Mouse (Mus musculus) heart, postnatal 0 days (tissue): ENCODE data around the gene Phf19. TPM values are rescaled to one million over a fixed set of nuclear protein-coding genes. Genes with fewer than 3 reads are reported as not detected.

ENCODE experiments used
- ATAC-seq: fragments of 200-750 bp; cut with Nextera tagmentation; 2 replicates; pipeline ENCODE4 v1.8.0; 2017; ENCODE audit warnings: low read depth, moderate number of reproducible peaks, moderate library complexity; ENCODE audit not compliant: insufficient read depth
- DNase-seq: peaks from one replicate; pipeline ENCODE4 v3.0.0-alpha.2; 2016; ENCODE audit warnings: low spot score
- H3K27ac ChIP-seq: fragments of 300-500 bp; sonication (generic); 2 replicates; pipeline ENCODE4 v1.5.1; 2014; ENCODE audit warnings: low read depth, mild to moderate bottlenecking
- H3K27me3 ChIP-seq: fragments of 300-500 bp; sonication (generic); 2 replicates; pipeline ENCODE4 v1.6.1; 2014; ENCODE audit warnings: low read length, mixed read lengths; ENCODE audit not compliant: control insufficient read depth, insufficient read depth
- H3K36me3 ChIP-seq: fragments of 300-500 bp; sonication (generic); replicated peaks from 2 replicates; pipeline ENCODE4 v1.6.1; 2014; ENCODE audit warnings: low read length, mixed read lengths; ENCODE audit not compliant: control insufficient read depth, insufficient read depth
- H3K4me1 ChIP-seq: fragments of 300-500 bp; sonication (generic); 2 replicates; pipeline ENCODE4 v1.6.1; 2014; ENCODE audit warnings: antibody characterized with exemption; ENCODE audit not compliant: control insufficient read depth, insufficient read depth
- H3K4me2 ChIP-seq: fragments of 300-500 bp; sonication (generic); 2 replicates; pipeline ENCODE4 v1.6.1; 2014; ENCODE audit warnings: low read depth, mild to moderate bottlenecking, low read length, moderate library complexity
- H3K4me3 ChIP-seq: fragments of 300-500 bp; sonication (generic); 2 replicates; pipeline ENCODE4 v1.5.1; 2014; ENCODE audit warnings: low read depth, low read length
- H3K9ac ChIP-seq: fragments of 300-500 bp; sonication (generic); replicated peaks from 2 replicates; pipeline ENCODE4 v1.6.1; 2014; ENCODE audit warnings: low read depth, low read length, mixed read lengths
- H3K9me3 ChIP-seq: fragments of 300-500 bp; sonication (generic); replicated peaks from 2 replicates; pipeline ENCODE4 v1.6.1; 2016; ENCODE audit warnings: low read length; ENCODE audit not compliant: control insufficient read depth
- CTCF ChIP-seq: IDR thresholded peaks from 2 replicates; pipeline ENCODE4 v1.5.1; 2016; ENCODE audit warnings: antibody characterized with exemption, control low read depth, low read depth
- EP300 ChIP-seq: IDR thresholded peaks from 2 replicates; pipeline ENCODE4 v1.6.1; 2016; ENCODE audit warnings: antibody characterized with exemption, low read depth
- WGBS: fragments of 180-500 bp; shearing (Covaris S2); extraction: QIAGEN DNeasy Blood & Tissue Kit; methylation state at CpG from one replicate; pipeline ENCODE4 v1.1.7; 2014; 5-methylcytosine and 5-hydroxymethylcytosine counted together
- polyA plus RNA-seq: library from polyadenylated mRNA; unstranded; fragments of >200 nt; fragmentation: Nextera tagmentation; extraction: Ambion mirVana; gene quantifications from 2 replicates; pipeline ENCODE4 v1.2.1, GENCODE M21; 2015
- total RNA-seq: library from RNA; depleted of rRNA; stranded (reverse); fragments of >200 nt; gene quantifications from 2 replicates; pipeline ENCODE4 v1.2.3, GENCODE M21; 2014; ENCODE audit warnings: low replicate concordance

Phf19 gene
- total and polyA plus RNA-seq, 2 experiments from 2014 or later: 1.0 to 2.4 TPM

DNA sequence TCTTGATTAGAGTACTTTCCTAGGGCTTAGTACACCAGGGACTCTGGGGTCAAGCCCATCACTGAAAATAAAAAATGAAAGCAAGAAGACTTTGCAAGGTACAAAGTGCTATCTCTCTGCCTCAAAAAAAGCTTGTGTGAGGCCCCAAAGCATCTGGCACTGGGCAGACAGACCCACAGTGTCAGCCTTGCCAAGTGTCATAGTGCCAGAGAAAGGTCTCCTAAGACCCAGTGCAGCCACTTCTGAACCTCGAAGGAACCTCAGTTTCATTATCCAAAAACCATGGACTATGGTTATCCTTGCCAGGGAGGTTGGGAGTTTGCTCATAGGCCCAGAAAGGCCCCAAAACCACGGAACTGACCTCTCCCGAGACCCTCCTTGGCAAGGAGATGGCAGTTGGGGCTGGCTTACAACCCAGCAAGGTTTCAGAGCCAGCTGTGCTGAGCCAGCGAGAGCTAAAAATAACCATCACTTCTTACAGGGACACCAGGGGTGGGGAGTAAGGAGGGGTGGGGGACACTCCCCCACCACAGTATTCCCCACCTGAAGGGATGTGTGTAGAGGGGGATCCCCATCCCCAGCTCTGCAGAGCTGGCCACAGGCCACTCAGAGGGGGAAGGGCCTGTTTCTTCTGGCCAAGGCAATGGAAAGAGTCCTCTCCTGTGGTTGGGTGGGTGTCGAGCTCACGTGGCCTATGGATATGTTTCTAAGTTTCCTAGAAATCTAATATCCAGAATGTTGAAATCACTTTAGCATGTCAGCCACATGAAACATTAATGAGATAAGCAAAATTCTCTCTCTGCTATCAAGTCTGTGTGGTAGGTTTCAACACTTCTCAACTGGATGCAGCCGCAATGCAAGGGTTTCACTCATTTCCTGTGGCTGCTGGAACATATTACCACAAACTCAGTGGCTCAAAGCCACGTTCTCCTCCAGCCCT lies 24.7 kb upstream of the Phf19 start:
- peak overlapping the region; percentile 35; the same call in 1 of the 2 replicates for H3K4me2 ChIP-seq
- ATAC-seq: peak; percentile 73
- no peaks in the 10 kb centered on the region for H3K9me3 ChIP-seq
- peak; percentile 50 for DNase-seq
- 27% methylated on average over 8 of the region's 8 CpGs for WGBS
- H3K36me3 ChIP-seq: no peaks in the 10 kb centered on the region
- H3K9ac ChIP-seq: no peak overlapping the region
- no peak for TF ChIP-seq CTCF
- no peak for TF ChIP-seq EP300
- peaks cover 19% of the 10 kb centered on the region for H3K4me1 ChIP-seq
- H3K27me3 ChIP-seq: no peaks in the 10 kb centered on the region; the same call in 1 of the 2 replicates
- no peak overlapping the region for H3K4me3 ChIP-seq
- H3K27ac ChIP-seq: peak overlapping the region; percentile 15; the same call in 1 of the 2 replicates

DNA sequence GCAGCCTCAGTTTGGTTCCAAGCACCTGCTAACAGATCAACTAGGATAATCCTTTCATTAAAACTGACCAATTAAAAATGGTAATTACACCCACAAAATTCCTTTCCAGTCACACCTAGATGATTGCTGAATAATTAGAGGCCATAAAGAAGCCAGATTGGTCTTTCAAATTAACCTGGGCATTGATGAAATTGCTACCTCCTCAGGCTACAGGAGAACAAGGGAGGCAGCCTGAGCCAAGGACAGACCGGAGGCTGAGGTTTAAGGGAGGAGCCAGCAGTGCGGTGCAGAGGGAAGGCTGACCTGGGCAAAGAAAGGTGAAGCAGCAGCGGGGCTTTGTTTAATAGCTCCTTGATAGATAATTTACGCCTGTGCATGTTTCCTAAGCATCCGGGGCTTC lies 23.6 kb upstream of the Phf19 start:
- H3K4me2 ChIP-seq: no peak overlapping the region
- no peak overlapping the region for H3K9ac ChIP-seq
- WGBS: 61% methylated on average over 5 of the region's 5 CpGs
- H3K9me3 ChIP-seq: no peaks in the 10 kb centered on the region
- no peak overlapping the region for H3K4me3 ChIP-seq
- no peaks in the 10 kb centered on the region; the same call in 1 of the 2 replicates for H3K27me3 ChIP-seq
- no peak for ATAC-seq
- TF ChIP-seq CTCF: no peak
- no peak for TF ChIP-seq EP300
- no peaks in the 10 kb centered on the region for H3K36me3 ChIP-seq
- H3K27ac ChIP-seq: no peak overlapping the region
- no peak for DNase-seq
- peaks cover 19% of the 10 kb centered on the region for H3K4me1 ChIP-seq

DNA sequence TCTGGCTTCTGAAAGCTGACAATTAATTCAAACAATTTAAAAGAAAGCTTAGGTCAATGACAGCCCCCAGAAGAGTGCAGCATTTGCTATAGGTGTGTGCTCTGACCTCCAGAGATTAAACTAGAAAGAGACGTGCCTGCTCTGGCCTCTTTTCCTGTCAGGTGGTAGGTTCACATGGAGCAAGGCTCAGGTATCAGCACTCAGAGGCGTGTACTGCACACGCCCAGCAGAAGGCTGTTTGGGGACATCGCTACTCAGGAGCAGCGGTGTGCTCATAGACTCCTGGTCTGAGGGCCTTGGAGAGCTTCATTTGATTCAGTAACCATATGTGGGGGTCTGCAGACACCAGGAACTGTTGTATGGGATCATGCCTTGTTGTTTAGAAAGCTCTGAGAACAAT lies 13.5 kb upstream of the Phf19 start:
- H3K4me1 ChIP-seq: no peaks in the 10 kb centered on the region
- no peak overlapping the region for H3K4me3 ChIP-seq
- 70% methylated on average over 5 of the region's 5 CpGs for WGBS
- H3K36me3 ChIP-seq: no peaks in the 10 kb centered on the region
- no peak overlapping the region for H3K9ac ChIP-seq
- no peak overlapping the region for H3K27ac ChIP-seq
- ATAC-seq (no peak), DNase-seq (no peak)
- TF ChIP-seq EP300: no peak
- no peak for TF ChIP-seq CTCF
- H3K9me3 ChIP-seq: no peaks in the 10 kb centered on the region
- no peaks in the 10 kb centered on the region for H3K27me3 ChIP-seq
- no peak overlapping the region for H3K4me2 ChIP-seq

DNA sequence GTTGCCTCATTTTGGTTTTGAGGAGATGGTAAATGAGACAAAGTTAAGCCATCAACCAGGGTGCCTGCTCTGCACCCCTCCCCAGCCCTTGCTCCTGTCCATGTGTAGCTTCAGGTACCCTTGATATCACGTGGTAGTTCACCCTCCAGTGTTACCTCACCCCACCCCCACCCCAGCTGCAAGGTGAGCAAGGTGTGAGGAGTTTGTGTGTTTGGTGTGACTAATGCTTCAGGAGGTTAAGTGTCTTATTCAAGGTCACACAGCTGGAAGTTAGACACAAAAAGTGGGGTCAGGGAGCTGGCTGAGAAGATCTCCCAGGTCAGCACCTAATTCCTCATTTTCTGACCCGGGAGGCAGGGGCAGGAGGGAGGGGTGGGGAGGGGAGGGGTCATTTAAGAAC lies 8.9 kb upstream of the Phf19 start:
- TF ChIP-seq CTCF (no peak), EP300 (no peak)
- Histone ChIP-seq H3K36me3 (no peaks in the 10 kb centered on the region), H3K4me3 (no peak overlapping the region), H3K4me1 (no peaks in the 10 kb centered on the region), H3K4me2 (no peak overlapping the region), H3K27me3 (no peaks in the 10 kb centered on the region), H3K9me3 (no peaks in the 10 kb centered on the region), H3K27ac (no peak overlapping the region), H3K9ac (no peak overlapping the region)
- DNase-seq (no peak), ATAC-seq (no peak)
- WGBS: 18% methylated on average over 2 of the region's 2 CpGs

DNA sequence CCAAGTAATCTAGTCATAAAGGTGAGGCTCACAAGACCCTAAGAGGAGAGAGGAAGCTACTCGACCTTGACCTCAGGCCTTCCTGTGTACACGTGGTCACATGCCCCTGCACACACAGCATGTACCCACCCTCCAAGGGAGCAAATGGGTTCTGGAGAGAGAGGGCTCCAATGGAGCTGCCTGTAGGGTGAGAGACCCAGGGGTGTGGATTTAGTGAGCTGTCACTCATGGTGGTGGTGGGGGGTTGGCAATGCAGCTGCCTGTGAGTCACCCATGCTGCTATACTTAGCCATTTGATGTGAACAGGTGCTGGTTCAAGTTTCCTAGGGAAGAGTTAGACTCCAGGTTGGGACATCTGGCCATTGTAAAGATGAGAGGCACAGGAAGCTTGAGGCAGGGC lies 6.3 kb upstream of the Phf19 start:
- H3K4me2 ChIP-seq: no peak overlapping the region
- H3K27me3 ChIP-seq: no peaks in the 10 kb centered on the region
- ATAC-seq (no peak), DNase-seq (no peak)
- TF ChIP-seq EP300 (no peak), CTCF (no peak)
- H3K27ac ChIP-seq: no peak overlapping the region
- H3K9ac ChIP-seq: no peak overlapping the region
- H3K4me3 ChIP-seq: no peak overlapping the region
- peaks cover 2% of the 10 kb centered on the region; the same call in 1 of the 2 replicates for H3K4me1 ChIP-seq
- 45% methylated on average over 2 of the region's 2 CpGs for WGBS
- no peaks in the 10 kb centered on the region for H3K36me3 ChIP-seq
- no peaks in the 10 kb centered on the region for H3K9me3 ChIP-seq
